Mouse (Mus musculus) limb, embryonic 15.5 days (tissue): ENCODE results near the gene Slc39a12. TPM values are rescaled to one million over a fixed set of nuclear protein-coding genes. Genes with fewer than 3 reads are reported as not detected.
A peak's percentile ranks its signal among the peaks of the same experiment; 100 is the strongest.

Experiments used
- ATAC-seq: fragments of 200-750 bp; cut with Nextera tagmentation; 2 replicates; pipeline ENCODE4 v1.8.0; 2017; ENCODE audit warnings: low read depth, moderate TSS enrichment; ENCODE audit not compliant: insufficient number of reproducible peaks, low FRiP score, low TSS enrichment
- H3K27ac ChIP-seq: fragments of 300-500 bp; sonication (generic); 2 replicates; pipeline ENCODE4 v1.5.1; 2015; ENCODE audit warnings: moderate library complexity, mild to moderate bottlenecking, inconsistent platforms
- H3K27me3 ChIP-seq: fragments of 300-500 bp; sonication (generic); 2 replicates; pipeline ENCODE4 v1.6.1; 2015; ENCODE audit warnings: inconsistent platforms
- H3K36me3 ChIP-seq: fragments of 300-500 bp; sonication (generic); 2 replicates; pipeline ENCODE4 v1.6.1; 2015; ENCODE audit warnings: inconsistent platforms
- H3K4me1 ChIP-seq: fragments of 300-500 bp; sonication (generic); 2 replicates; pipeline ENCODE4 v1.6.1; 2015; ENCODE audit warnings: inconsistent platforms
- H3K4me2 ChIP-seq: fragments of 300-500 bp; sonication (generic); 2 replicates; pipeline ENCODE4 v1.6.1; 2015; ENCODE audit warnings: mild to moderate bottlenecking, inconsistent platforms
- H3K4me3 ChIP-seq: fragments of 300-500 bp; sonication (generic); 2 replicates; pipeline ENCODE4 v1.5.1; 2015; ENCODE audit warnings: mild to moderate bottlenecking, inconsistent platforms
- H3K9ac ChIP-seq: fragments of 300-500 bp; sonication (generic); 2 replicates; pipeline ENCODE4 v1.6.1; 2015; ENCODE audit warnings: inconsistent platforms
- H3K9me3 ChIP-seq: fragments of 300-500 bp; sonication (generic); 2 replicates; pipeline ENCODE4 v1.6.1; 2016; ENCODE audit warnings: inconsistent platforms
- WGBS: fragments of 180-500 bp; shearing (Covaris S2); methylation state at CpG from one replicate; pipeline ENCODE4 v1.1.7; 2015; 5-methylcytosine and 5-hydroxymethylcytosine counted together
- polyA plus RNA-seq: library from polyadenylated mRNA; unstranded; fragments of >200 nt; fragmentation: Nextera tagmentation; extraction: Ambion mirVana; gene quantifications from 2 replicates; pipeline ENCODE4 v1.2.1, GENCODE M21; 2015

The Slc39a12 gene
- polyA plus RNA-seq: 0.10 and 0.19 TPM in 2 replicates

GRCm38 (mm10) chr2:14388162-14388561 is at the start of gene Slc39a12:
Gene Slc39a12 (plus strand): TSS chr2:14388316.
- no peak within 1 kb of the TSS for H3K4me2 ChIP-seq
- H3K27ac ChIP-seq: no peak within 1 kb of the TSS
- no peak within 1 kb of the TSS for H3K4me3 ChIP-seq
- no peaks in the 10 kb centered on the region for H3K9me3 ChIP-seq
- no peaks in the 10 kb centered on the region for H3K36me3 ChIP-seq
- no peak within 1 kb of the TSS for H3K9ac ChIP-seq
- 31% methylated on average over 5 of the region's 5 CpGs for WGBS
- no peaks in the 10 kb centered on the region for H3K4me1 ChIP-seq
- H3K27me3 ChIP-seq: no peaks in the 10 kb centered on the region
- ATAC-seq: no peak

DNA sequence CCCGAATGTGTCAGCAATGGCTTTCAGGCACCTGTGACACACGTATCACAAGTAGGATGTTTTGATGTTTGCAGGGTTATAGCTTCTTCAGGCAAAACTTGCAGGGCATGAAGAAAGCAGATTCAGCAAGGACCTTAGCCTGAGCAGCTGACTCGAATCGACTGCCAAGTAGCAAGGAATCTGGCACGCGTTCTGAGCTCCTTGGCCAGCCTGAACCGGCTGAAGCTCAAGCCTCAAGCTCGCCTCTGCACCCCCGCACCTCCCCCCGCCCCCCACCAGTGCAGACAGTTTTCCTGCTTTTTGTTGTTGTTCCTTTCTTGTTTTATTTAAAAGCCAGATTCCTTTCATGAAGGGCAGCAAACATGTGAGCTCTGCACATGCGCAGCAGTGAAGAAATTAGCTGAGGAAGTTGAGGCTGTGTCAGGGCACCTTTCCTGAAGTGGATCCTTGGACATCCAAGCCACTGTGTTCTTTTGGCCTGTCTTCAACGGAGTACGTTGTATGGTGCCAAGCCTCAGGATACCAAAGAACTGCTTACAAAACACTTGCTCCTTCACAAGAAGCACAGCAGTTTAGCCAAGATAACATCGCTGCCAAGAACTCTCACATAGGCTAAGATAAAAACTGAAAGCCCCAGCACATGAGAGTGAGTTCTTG is 46.3 kb upstream of the Slc39a12 start:
- H3K9me3 ChIP-seq: no peaks in the 10 kb centered on the region
- peak; percentile 77 for ATAC-seq
- peaks cover 12% of the 10 kb centered on the region; the same call in 1 of the 2 replicates for H3K4me1 ChIP-seq
- no peaks in the 10 kb centered on the region for H3K36me3 ChIP-seq
- no peak overlapping the region for H3K4me3 ChIP-seq
- 50% methylated on average over 14 of the region's 14 CpGs for WGBS
- peak overlapping the region; percentile 62 for H3K27ac ChIP-seq
- H3K27me3 ChIP-seq: no peaks in the 10 kb centered on the region
- no peak overlapping the region for H3K9ac ChIP-seq
- H3K4me2 ChIP-seq: no peak overlapping the region

DNA sequence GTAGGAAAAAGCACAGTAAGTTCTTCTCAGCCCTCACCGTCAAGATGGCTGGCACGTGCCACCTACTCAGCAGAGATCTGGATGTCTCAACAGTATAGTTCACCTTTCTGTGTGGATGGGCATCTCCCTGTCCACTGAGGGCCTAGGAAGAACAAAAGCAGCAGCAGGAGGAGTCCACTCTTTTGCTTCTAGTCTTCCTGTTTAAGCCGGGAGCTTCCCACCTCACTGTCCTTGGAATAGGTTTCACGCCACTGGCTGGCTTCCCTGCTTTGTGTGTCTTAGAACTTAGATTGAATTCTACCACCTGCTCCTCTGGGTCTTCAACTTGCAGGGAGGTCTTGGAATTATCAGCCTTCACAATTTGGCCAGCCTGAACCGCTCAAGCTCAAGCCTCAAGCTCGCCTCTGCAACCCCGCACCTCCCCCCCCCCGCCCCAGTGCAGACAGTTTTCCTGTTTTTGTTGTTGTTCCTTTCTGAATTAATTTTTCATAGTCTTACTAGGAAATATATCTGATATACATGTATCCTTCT is 45.7 kb upstream of the Slc39a12 start:
- no peak for ATAC-seq
- H3K4me2 ChIP-seq: no peak overlapping the region
- H3K36me3 ChIP-seq: no peaks in the 10 kb centered on the region
- no peak overlapping the region for H3K9ac ChIP-seq
- peak overlapping the region; percentile 62; the same call in 1 of the 2 replicates for H3K27ac ChIP-seq
- no peaks in the 10 kb centered on the region for H3K9me3 ChIP-seq
- no peak overlapping the region for H3K4me3 ChIP-seq
- H3K27me3 ChIP-seq: no peaks in the 10 kb centered on the region
- 84% methylated on average over 8 of the region's 8 CpGs for WGBS
- H3K4me1 ChIP-seq: peaks cover 12% of the 10 kb centered on the region; the same call in 1 of the 2 replicates

DNA sequence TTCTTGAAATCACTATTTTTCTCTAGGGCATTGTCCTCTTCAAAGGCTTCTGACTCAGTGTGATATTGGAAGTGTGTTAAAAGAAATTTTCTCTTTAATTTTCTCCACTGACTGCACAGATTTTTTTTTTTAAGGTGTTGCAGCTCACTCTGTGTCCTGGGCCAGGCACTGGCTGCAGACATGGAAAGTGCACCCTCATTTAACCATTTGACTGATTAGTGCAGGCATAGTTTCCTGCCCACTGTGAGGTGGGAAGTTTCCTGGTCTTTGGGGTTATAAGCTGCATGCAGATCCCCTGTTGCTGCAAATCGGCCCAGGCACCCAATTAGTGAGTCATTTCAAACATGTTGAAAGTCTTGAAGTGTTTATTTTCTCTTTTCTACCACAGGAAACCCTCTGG is 740 bp downstream of the Slc39a12 start:
- H3K36me3 ChIP-seq: no peaks in the 10 kb centered on the region
- WGBS: 14% methylated on average over 1 of the region's 1 CpGs
- H3K9me3 ChIP-seq: no peaks in the 10 kb centered on the region
- no peak overlapping the region for H3K9ac ChIP-seq
- H3K4me1 ChIP-seq: no peaks in the 10 kb centered on the region
- no peak overlapping the region for H3K27ac ChIP-seq
- ATAC-seq: no peak
- no peak overlapping the region for H3K4me2 ChIP-seq
- H3K27me3 ChIP-seq: no peaks in the 10 kb centered on the region
- no peak overlapping the region for H3K4me3 ChIP-seq

DNA sequence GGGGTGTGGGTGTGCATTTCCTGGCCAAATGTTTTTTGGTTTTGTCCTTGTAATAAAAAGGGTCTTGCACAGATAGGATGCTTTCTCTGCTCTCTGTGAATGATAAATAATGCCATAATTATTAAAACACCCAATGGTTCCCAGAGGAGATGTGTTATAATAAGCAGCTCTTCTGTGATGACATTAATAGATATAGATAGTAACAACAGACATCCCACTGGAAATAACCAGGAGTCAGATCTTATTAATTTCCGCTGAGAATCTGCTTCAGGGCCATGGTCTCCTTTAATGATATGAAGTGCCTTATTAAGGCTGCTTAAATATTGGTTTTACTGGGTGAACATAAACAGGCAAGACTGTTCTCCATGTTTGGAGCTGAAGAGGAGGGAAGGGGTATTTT is 2.8 kb downstream of the Slc39a12 start:
- WGBS: 77% methylated on average over 1 of the region's 1 CpGs
- Histone ChIP-seq H3K9me3 (no peaks in the 10 kb centered on the region), H3K4me1 (no peaks in the 10 kb centered on the region), H3K36me3 (no peaks in the 10 kb centered on the region), H3K4me2 (no peak overlapping the region), H3K9ac (no peak overlapping the region), H3K27ac (no peak overlapping the region), H3K4me3 (no peak overlapping the region), H3K27me3 (no peaks in the 10 kb centered on the region)
- ATAC-seq: no peak

DNA sequence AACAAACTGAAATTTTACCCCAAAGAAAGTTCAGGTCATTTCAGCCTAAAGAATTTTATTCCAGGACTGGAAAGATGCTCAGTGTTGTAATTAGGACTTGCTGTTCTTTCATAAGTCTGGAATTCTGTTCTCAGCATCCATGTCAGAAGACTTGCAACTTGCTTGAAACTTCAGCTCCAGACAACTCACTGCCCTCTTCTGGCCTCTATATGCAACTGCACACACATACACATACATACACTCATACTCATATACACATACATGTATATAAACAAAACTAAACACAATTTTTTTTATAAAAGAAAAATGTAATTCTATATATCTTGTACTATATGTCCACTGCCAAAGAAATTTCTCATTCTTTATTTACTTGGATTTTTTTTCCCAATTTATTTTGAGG is 14.9 kb downstream of the Slc39a12 start:
- Histone ChIP-seq H3K36me3 (no peaks in the 10 kb centered on the region), H3K4me2 (no peak overlapping the region), H3K27me3 (no peaks in the 10 kb centered on the region), H3K4me1 (no peaks in the 10 kb centered on the region), H3K27ac (no peak overlapping the region), H3K9ac (no peak overlapping the region), H3K9me3 (no peaks in the 10 kb centered on the region), H3K4me3 (no peak overlapping the region)
- no peak for ATAC-seq

DNA sequence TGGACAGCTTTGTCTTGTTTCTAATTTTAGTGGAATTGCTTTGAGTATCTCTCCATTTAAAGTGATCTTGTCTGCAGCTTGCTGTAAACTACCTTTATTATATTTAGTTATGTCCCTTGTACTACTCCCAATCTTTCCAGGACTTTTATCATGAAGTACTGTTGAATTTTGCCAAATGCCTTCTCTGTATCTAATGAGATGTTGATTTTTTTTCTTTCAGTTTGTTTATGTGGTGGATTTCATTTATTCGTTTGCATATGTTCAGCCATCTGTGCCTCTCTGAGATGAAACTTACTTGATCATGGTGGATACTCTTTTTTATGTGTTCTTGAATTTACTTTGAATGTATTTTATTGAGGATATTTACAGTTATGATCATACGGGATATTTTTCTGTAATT is 40.9 kb downstream of the Slc39a12 start:
- 86% methylated on average over 2 of the region's 2 CpGs for WGBS
- ATAC-seq: no peak

GRCm38 (mm10) chr2:14447322-14447721 is 59.2 kb downstream of the Slc39a12 start:
- Histone ChIP-seq H3K27ac (no peak overlapping the region), H3K9me3 (no peaks in the 10 kb centered on the region), H3K9ac (no peak overlapping the region), H3K4me3 (no peak overlapping the region), H3K27me3 (no peaks in the 10 kb centered on the region), H3K36me3 (no peaks in the 10 kb centered on the region), H3K4me2 (no peak overlapping the region), H3K4me1 (no peaks in the 10 kb centered on the region)
- ATAC-seq: no peak
- WGBS: 70% methylated on average over 1 of the region's 1 CpGs

More for the DNA sequence above, 40.9 kb downstream of the Slc39a12 start:
- Histone ChIP-seq H3K4me1 (no peaks in the 10 kb centered on the region), H3K4me3 (no peak overlapping the region), H3K27ac (no peak overlapping the region), H3K9me3 (no peaks in the 10 kb centered on the region), H3K4me2 (no peak overlapping the region), H3K9ac (no peak overlapping the region), H3K27me3 (no peaks in the 10 kb centered on the region), H3K36me3 (no peaks in the 10 kb centered on the region)

- Histone ChIP-seq H3K27me3 (no peaks in the 10 kb centered on the region), H3K4me3 (no peak overlapping the region), H3K9ac (no peak overlapping the region), H3K36me3 (no peaks in the 10 kb centered on the region), H3K27ac (no peak overlapping the region), H3K9me3 (no peaks in the 10 kb centered on the region), H3K4me1 (no peaks in the 10 kb centered on the region), H3K4me2 (no peak overlapping the region)
- no peak for ATAC-seq
These were observed 62.8 kb downstream of the Slc39a12 start for GRCm38 (mm10) chr2:14450866-14451265.

GRCm38 (mm10) chr2:14454946-14455631 is 67.0 kb downstream of the Slc39a12 start:
- H3K4me2 ChIP-seq: no peak overlapping the region
- H3K9me3 ChIP-seq: no peaks in the 10 kb centered on the region
- H3K9ac ChIP-seq: no peak overlapping the region
- WGBS: 48% methylated on average over 7 of the region's 7 CpGs
- H3K27me3 ChIP-seq: no peaks in the 10 kb centered on the region
- no peak overlapping the region for H3K4me3 ChIP-seq
- ATAC-seq: no peak
- no peaks in the 10 kb centered on the region for H3K36me3 ChIP-seq
- no peaks in the 10 kb centered on the region for H3K4me1 ChIP-seq
- no peak overlapping the region for H3K27ac ChIP-seq

DNA sequence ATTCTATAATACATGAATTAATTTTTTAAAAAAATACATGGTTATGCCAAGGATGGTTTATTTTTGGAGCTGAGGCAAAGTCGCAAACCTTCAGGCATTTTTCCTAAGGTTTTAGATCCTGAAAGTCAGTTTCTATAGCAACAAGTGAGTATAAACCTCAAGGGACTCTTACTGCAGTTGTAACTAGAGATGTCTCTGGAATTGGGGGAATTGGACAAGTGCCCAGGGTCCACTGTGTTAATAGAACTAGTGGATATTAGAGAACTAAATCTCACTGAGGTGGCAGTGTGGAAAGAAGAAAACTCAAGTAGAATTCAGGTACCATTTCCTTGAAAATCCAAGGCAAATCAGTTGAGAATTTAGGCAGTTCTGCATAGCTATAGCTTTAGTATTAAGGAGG is 76.3 kb downstream of the Slc39a12 start:
- Histone ChIP-seq H3K4me3 (no peak overlapping the region), H3K9me3 (no peaks in the 10 kb centered on the region), H3K4me1 (peaks cover 5% of the 10 kb centered on the region; the same call in 1 of the 2 replicates), H3K27ac (no peak overlapping the region), H3K27me3 (no peaks in the 10 kb centered on the region), H3K4me2 (no peak overlapping the region), H3K9ac (no peak overlapping the region), H3K36me3 (no peaks in the 10 kb centered on the region)
- no peak for ATAC-seq
- 16% methylated on average over 1 of the region's 1 CpGs for WGBS

DNA sequence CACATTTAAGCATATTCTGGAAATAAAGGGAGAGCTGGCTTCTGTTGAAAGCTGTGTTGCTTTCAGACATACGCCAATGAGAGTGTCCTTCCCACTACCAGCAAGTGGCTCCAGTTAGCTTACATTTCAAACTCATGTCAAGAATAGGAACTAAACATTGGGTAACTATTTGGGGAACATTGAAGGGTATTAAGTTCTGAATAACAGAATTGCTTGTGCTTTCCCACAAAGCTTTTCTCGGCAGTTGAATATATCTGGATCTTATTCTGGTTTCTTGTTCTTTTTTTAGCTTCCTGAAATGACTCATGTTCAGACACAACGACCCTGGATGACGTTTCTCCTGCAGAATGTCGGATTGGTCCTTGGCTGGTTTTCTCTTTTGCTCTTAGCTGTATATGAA is 106.0 kb downstream of the Slc39a12 start:
- 70% methylated on average over 5 of the region's 5 CpGs for WGBS
- no peaks in the 10 kb centered on the region for H3K4me1 ChIP-seq
- no peak overlapping the region for H3K27ac ChIP-seq
- H3K36me3 ChIP-seq: no peaks in the 10 kb centered on the region
- no peaks in the 10 kb centered on the region for H3K9me3 ChIP-seq
- H3K4me3 ChIP-seq: no peak overlapping the region
- H3K9ac ChIP-seq: no peak overlapping the region
- ATAC-seq: no peak
- H3K4me2 ChIP-seq: no peak overlapping the region
- no peaks in the 10 kb centered on the region for H3K27me3 ChIP-seq
